Mouse (Mus musculus) intestine, embryonic 15.5 days (tissue): ENCODE data around the gene Ssh3. TPM values are rescaled to one million over a fixed set of nuclear protein-coding genes. Genes with fewer than 3 reads are reported as not detected.

Experiments
- ATAC-seq: fragments of 200-750 bp; cut with Nextera tagmentation; 2 replicates; pipeline ENCODE4 v1.8.0; 2017; ENCODE audit warnings: moderate TSS enrichment, moderate library complexity
- H3K27ac ChIP-seq: fragments of 300-500 bp; sonication (generic); 2 replicates; pipeline ENCODE4 v1.5.1; 2015; ENCODE audit warnings: mild to moderate bottlenecking, inconsistent platforms
- H3K27me3 ChIP-seq: fragments of 300-500 bp; sonication (generic); replicated peaks from 2 replicates; pipeline ENCODE4 v1.6.1; 2015; ENCODE audit warnings: inconsistent platforms
- H3K36me3 ChIP-seq: fragments of 300-500 bp; sonication (generic); 2 replicates; pipeline ENCODE4 v1.6.1; 2015; ENCODE audit warnings: inconsistent platforms
- H3K4me1 ChIP-seq: fragments of 300-500 bp; sonication (generic); replicated peaks from 2 replicates; pipeline ENCODE4 v1.6.1; 2015; ENCODE audit warnings: inconsistent platforms
- H3K4me2 ChIP-seq: fragments of 300-500 bp; sonication (generic); replicated peaks from 2 replicates; pipeline ENCODE4 v1.6.1; 2015; ENCODE audit warnings: mild to moderate bottlenecking, inconsistent platforms
- H3K4me3 ChIP-seq: fragments of 300-500 bp; sonication (generic); replicated peaks from 2 replicates; pipeline ENCODE4 v1.5.1; 2015; ENCODE audit warnings: inconsistent platforms
- H3K9ac ChIP-seq: fragments of 300-500 bp; sonication (generic); 2 replicates; pipeline ENCODE4 v1.6.1; 2015; ENCODE audit warnings: inconsistent platforms
- H3K9me3 ChIP-seq: fragments of 300-500 bp; sonication (generic); 2 replicates; pipeline ENCODE4 v1.6.1; 2016; ENCODE audit warnings: inconsistent platforms
- WGBS: fragments of 180-500 bp; shearing (Covaris S2); methylation state at CpG from one replicate; pipeline ENCODE4 v1.1.7; 2015; 5-methylcytosine and 5-hydroxymethylcytosine counted together
- polyA plus RNA-seq: library from polyadenylated mRNA; unstranded; fragments of >200 nt; fragmentation: Nextera tagmentation; extraction: Ambion mirVana; gene quantifications from 2 replicates; pipeline ENCODE4 v1.2.1, GENCODE M21; 2015

Gene Ssh3
- polyA plus RNA-seq, 1 experiment from 2014 or later, result 22.2 TPM

- no peak for ATAC-seq
- Histone ChIP-seq H3K4me1 (peaks cover 78% of the 10 kb centered on the region), H3K27me3 (no peaks in the 10 kb centered on the region), H3K4me3 (no peak overlapping the region), H3K9ac (no peak overlapping the region), H3K36me3 (peaks cover 9% of the 10 kb centered on the region; the same call in 1 of the 2 replicates), H3K9me3 (no peaks in the 10 kb centered on the region), H3K27ac (peak overlapping the region; percentile 79), H3K4me2 (peak overlapping the region; percentile 48)
- WGBS, result 76% methylated on average over 6 of the region's 6 CpGs
These were observed 49.0 kb downstream of the Ssh3 start for GRCm38 (mm10) chr19:4219943-4220342.

GRCm38 (mm10) chr19:4218784-4219183, 50.2 kb downstream of the Ssh3 start:
- Histone ChIP-seq H3K27ac (no peak overlapping the region), H3K4me1 (peaks cover 81% of the 10 kb centered on the region)
- 64% methylated on average over 1 of the region's 1 CpGs for WGBS

GRCm38 (mm10) chr19:4218293-4218692, 50.7 kb downstream of the Ssh3 start:
- H3K27ac ChIP-seq, result peak overlapping the region; percentile 64
- peaks cover 82% of the 10 kb centered on the region for H3K4me1 ChIP-seq

More at GRCm38 (mm10) chr19:4218784-4219183, 50.2 kb downstream of the Ssh3 start:
- H3K27me3 ChIP-seq, result no peaks in the 10 kb centered on the region
- no peak overlapping the region for H3K4me2 ChIP-seq
- no peak for ATAC-seq
- H3K9me3 ChIP-seq, result no peaks in the 10 kb centered on the region
- H3K36me3 ChIP-seq, result peaks cover 8% of the 10 kb centered on the region; the same call in 1 of the 2 replicates
- no peak overlapping the region for H3K9ac ChIP-seq
- H3K4me3 ChIP-seq, result no peak overlapping the region

GRCm38 (mm10) chr19:4217855-4218254, 51.1 kb downstream of the Ssh3 start:
- no peaks in the 10 kb centered on the region for H3K9me3 ChIP-seq
- H3K27ac ChIP-seq, result peak overlapping the region; percentile 70
- no peak for ATAC-seq
- H3K4me2 ChIP-seq, result peak overlapping the region; percentile 91; the same call in 1 of the 2 replicates
- H3K9ac ChIP-seq, result no peak overlapping the region
- peaks cover 4% of the 10 kb centered on the region; the same call in 1 of the 2 replicates for H3K36me3 ChIP-seq
- 28% methylated on average over 3 of the region's 3 CpGs for WGBS
- H3K27me3 ChIP-seq, result no peaks in the 10 kb centered on the region
- H3K4me1 ChIP-seq, result peaks cover 86% of the 10 kb centered on the region
- H3K4me3 ChIP-seq, result no peak overlapping the region

More at GRCm38 (mm10) chr19:4218293-4218692, 50.7 kb downstream of the Ssh3 start:
- ATAC-seq, result no peak
- WGBS, result 73% methylated on average over 11 of the region's 11 CpGs
- Histone ChIP-seq H3K9me3 (no peaks in the 10 kb centered on the region), H3K36me3 (peaks cover 4% of the 10 kb centered on the region; the same call in 1 of the 2 replicates), H3K4me3 (no peak overlapping the region), H3K27me3 (no peaks in the 10 kb centered on the region), H3K9ac (no peak overlapping the region), H3K4me2 (peak overlapping the region; percentile 91; the same call in 1 of the 2 replicates)

GRCm38 (mm10) chr19:4217140-4217539, 51.8 kb downstream of the Ssh3 start:
- Histone ChIP-seq H3K9me3 (no peaks in the 10 kb centered on the region), H3K4me2 (peak overlapping the region; percentile 91), H3K4me3 (peak overlapping the region; percentile 87; the same call in 1 of the 2 replicates), H3K9ac (peak overlapping the region; percentile 3; the same call in 1 of the 2 replicates), H3K27me3 (0 out of 2 replicates have a peak, but pooled peaks cover 2% of the 10 kb centered on the region), H3K4me1 (peaks cover 85% of the 10 kb centered on the region), H3K36me3 (peaks cover under 1% of the 10 kb centered on the region; the same call in 1 of the 2 replicates), H3K27ac (peak overlapping the region; percentile 70)
- ATAC-seq, result peak; percentile 26
- 11% methylated on average over 5 of the region's 5 CpGs for WGBS

- no peaks in the 10 kb centered on the region for H3K36me3 ChIP-seq
- no peaks in the 10 kb centered on the region for H3K9me3 ChIP-seq
- ATAC-seq, result no peak
- peaks cover 76% of the 10 kb centered on the region for H3K4me1 ChIP-seq
- 0 out of 2 replicates have a peak, but pooled peaks cover 3% of the 10 kb centered on the region for H3K27me3 ChIP-seq
- peak overlapping the region; percentile 91 for H3K4me2 ChIP-seq
- WGBS, result 13% methylated on average over 14 of the region's 14 CpGs
- H3K27ac ChIP-seq, result peak overlapping the region; percentile 70
- H3K4me3 ChIP-seq, result peak overlapping the region; percentile 87
- peak overlapping the region; percentile 39; the same call in 1 of the 2 replicates for H3K9ac ChIP-seq
These were observed 52.8 kb downstream of the Ssh3 start for GRCm38 (mm10) chr19:4216041-4216685.

GRCm38 (mm10) chr19:4215451-4215840, 53.5 kb downstream of the Ssh3 start:
- Histone ChIP-seq H3K4me1 (peaks cover 69% of the 10 kb centered on the region), H3K36me3 (no peaks in the 10 kb centered on the region)
- WGBS, result 2% methylated on average over 19 of the region's 21 CpGs

GRCm38 (mm10) chr19:4214771-4215450, 54.1 kb downstream of the Ssh3 start:
- 0 out of 2 replicates have a peak, but pooled peaks cover 3% of the 10 kb centered on the region for H3K27me3 ChIP-seq
- peaks cover 64% of the 10 kb centered on the region for H3K4me1 ChIP-seq
- peak overlapping the region; percentile 95 for H3K27ac ChIP-seq
- peak; percentile 44 for ATAC-seq
- peak overlapping the region; percentile 91 for H3K4me2 ChIP-seq
- H3K4me3 ChIP-seq, result peak overlapping the region; percentile 87
- no peaks in the 10 kb centered on the region for H3K36me3 ChIP-seq
- peak overlapping the region; percentile 97 for H3K9ac ChIP-seq
- H3K9me3 ChIP-seq, result no peaks in the 10 kb centered on the region
- under 1% methylated on average over 66 of the region's 81 CpGs for WGBS

More at GRCm38 (mm10) chr19:4215451-4215840, 53.5 kb downstream of the Ssh3 start:
- Histone ChIP-seq H3K4me3 (peak overlapping the region; percentile 87), H3K9me3 (no peaks in the 10 kb centered on the region), H3K4me2 (peak overlapping the region; percentile 91), H3K9ac (peak overlapping the region; percentile 97), H3K27me3 (0 out of 2 replicates have a peak, but pooled peaks cover 3% of the 10 kb centered on the region), H3K27ac (peak overlapping the region; percentile 95)
- ATAC-seq, result no peak

- H3K9ac ChIP-seq, result peak within 1 kb of the TSS; percentile 97
- peak; percentile 60 for ATAC-seq
- H3K27ac ChIP-seq, result peak within 1 kb of the TSS; percentile 95
- H3K36me3 ChIP-seq, result no peaks in the 10 kb centered on the region
- under 1% methylated on average over 49 of the region's 49 CpGs for WGBS
- no peaks in the 10 kb centered on the region for H3K9me3 ChIP-seq
- 0 out of 2 replicates have a peak, but pooled peaks cover 3% of the 10 kb centered on the region for H3K27me3 ChIP-seq
- peak within 1 kb of the TSS; percentile 87 for H3K4me3 ChIP-seq
- H3K4me1 ChIP-seq, result peaks cover 57% of the 10 kb centered on the region
- peak within 1 kb of the TSS; percentile 91 for H3K4me2 ChIP-seq
These were observed 54.8 kb downstream of the Ssh3 start, which contains the start of the genes Clcf1 and AC109138.7 for GRCm38 (mm10) chr19:4214071-4214770. Clcf1 (plus strand) TSS chr19:4214238. AC109138.7 (plus strand) TSS chr19:4214357.

GRCm38 (mm10) chr19:4213524-4213974, 55.4 kb downstream of the Ssh3 start:
- peak overlapping the region; percentile 97 for H3K9ac ChIP-seq

GRCm38 (mm10) chr19:4211891-4212588, 56.9 kb downstream of the Ssh3 start:
- Histone ChIP-seq H3K4me2 (no peak overlapping the region), H3K36me3 (no peaks in the 10 kb centered on the region), H3K9ac (peak overlapping the region; percentile 5; the same call in 1 of the 2 replicates), H3K27me3 (0 out of 2 replicates have a peak, but pooled peaks cover 3% of the 10 kb centered on the region), H3K27ac (no peak overlapping the region), H3K4me3 (no peak overlapping the region), H3K4me1 (peaks cover 42% of the 10 kb centered on the region), H3K9me3 (no peaks in the 10 kb centered on the region)
- 66% methylated on average over 4 of the region's 4 CpGs for WGBS
- ATAC-seq, result no peak

More at GRCm38 (mm10) chr19:4213524-4213974, 55.4 kb downstream of the Ssh3 start:
- ATAC-seq, result peak; percentile 34
- Histone ChIP-seq H3K4me2 (peak overlapping the region; percentile 91), H3K9me3 (no peaks in the 10 kb centered on the region), H3K27me3 (0 out of 2 replicates have a peak, but pooled peaks cover 3% of the 10 kb centered on the region), H3K4me1 (peaks cover 56% of the 10 kb centered on the region), H3K36me3 (no peaks in the 10 kb centered on the region), H3K27ac (peak overlapping the region; percentile 95), H3K4me3 (peak overlapping the region; percentile 87)
- WGBS, result 11% methylated on average over 9 of the region's 9 CpGs
